Mouse (Mus musculus): ENCODE results near the gene Kiss1r. TPM values are rescaled to one million over a fixed set of nuclear protein-coding genes. Genes with fewer than 3 reads are reported as not detected.
A peak's percentile ranks its signal among the peaks of the same experiment; 100 is the strongest.
"Not testable (repeated sequence)": the region's sequence is repeated elsewhere in the genome, so short reads cannot be mapped to it uniquely, and the experiment has no call there.

Kiss1r gene
- polyA plus RNA-seq, 1 experiment from 2014 or later: 1.0 TPM

DNA sequence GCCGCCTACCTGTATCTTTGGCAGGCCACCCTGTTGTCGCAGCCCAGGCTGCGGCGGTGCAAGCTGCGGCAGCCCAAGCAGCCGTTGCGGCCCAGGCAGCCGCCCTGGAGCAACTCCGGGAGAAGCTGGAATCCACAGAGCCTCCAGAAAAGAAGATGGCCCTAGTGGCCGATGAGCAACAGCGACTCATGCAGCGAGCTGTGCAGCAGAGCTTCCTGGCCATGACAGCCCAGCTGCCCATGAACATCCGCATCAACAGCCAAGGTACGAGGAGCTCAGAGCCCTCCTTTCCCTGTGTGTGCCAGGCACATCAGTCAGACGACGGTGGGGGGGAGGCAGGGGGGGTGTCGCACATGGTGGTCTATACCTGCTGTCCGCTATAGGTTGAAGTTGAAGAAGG is 33.9 kb downstream of the Kiss1r start:
- WGBS: 82% methylated on average over 18 of the region's 18 CpGs
- H3K4me1 ChIP-seq: peaks cover 19% of the 10 kb centered on the region
- no peak overlapping the region for H3K4me2 ChIP-seq
- no peak overlapping the region for H3K9ac ChIP-seq
- no peak for ATAC-seq (ENCODE audit: insufficient number of reproducible peaks, low FRiP score, low TSS enrichment, low read depth)
- peaks cover 50% of the 10 kb centered on the region for H3K36me3 ChIP-seq
- no peak overlapping the region for H3K27ac ChIP-seq
- no peaks in the 10 kb centered on the region for H3K27me3 ChIP-seq
- no peak overlapping the region for H3K4me3 ChIP-seq
- no peaks in the 10 kb centered on the region for H3K9me3 ChIP-seq

DNA sequence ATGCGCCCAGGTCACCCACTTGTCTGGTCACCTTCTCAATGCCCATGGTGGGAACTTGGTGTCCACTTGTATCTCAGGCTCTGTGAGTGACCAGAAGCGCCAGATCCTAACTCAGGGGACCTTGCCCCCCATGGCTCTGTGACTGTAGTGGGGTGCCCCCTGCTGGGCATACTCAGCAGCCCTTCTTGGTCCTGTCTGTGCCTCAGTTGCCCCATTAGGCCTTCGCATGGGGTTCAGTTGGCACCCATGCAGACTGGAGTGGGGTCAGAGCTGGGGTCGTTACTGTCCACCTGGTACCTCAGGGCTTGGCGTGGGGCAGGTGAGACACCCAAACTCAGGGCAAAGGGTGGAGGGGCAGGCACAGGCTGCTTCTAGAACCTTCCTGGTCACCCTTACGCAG is 37.2 kb downstream of the Kiss1r start:
- no peak for ATAC-seq (ENCODE audit: insufficient number of reproducible peaks, low FRiP score, low TSS enrichment, low read depth)
- Histone ChIP-seq H3K4me1 (peaks cover 9% of the 10 kb centered on the region; the same call in 1 of the 2 replicates), H3K36me3 (peaks cover 43% of the 10 kb centered on the region), H3K9me3 (no peaks in the 10 kb centered on the region), H3K27me3 (no peaks in the 10 kb centered on the region), H3K27ac (no peak overlapping the region), H3K4me3 (no peak overlapping the region), H3K4me2 (no peak overlapping the region), H3K9ac (no peak overlapping the region)
- 78% methylated on average over 6 of the region's 6 CpGs for WGBS

DNA sequence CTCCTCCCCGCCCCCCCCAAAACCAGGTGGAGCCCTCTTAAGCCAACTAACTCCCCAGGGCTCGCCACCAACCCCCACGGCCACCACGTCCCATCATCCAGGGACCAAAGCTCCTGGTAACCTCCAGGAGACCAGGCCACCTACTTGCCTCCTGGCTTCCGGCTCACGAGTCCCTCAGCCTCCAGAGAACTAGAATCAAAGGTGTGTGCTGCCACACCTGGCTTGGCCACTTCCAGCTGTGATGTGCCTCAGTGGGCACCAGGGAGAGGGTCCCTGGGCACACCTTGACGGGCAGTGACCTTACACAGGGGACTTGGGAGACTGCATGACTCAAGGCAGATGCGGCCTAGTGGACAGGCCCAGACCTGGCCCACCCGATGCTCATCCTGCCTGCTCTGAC is 38.9 kb downstream of the Kiss1r start:
- Histone ChIP-seq H3K9ac (no peak overlapping the region), H3K4me2 (no peak overlapping the region), H3K9me3 (no peaks in the 10 kb centered on the region), H3K4me3 (no peak overlapping the region), H3K4me1 (peaks cover 13% of the 10 kb centered on the region), H3K27ac (no peak overlapping the region), H3K27me3 (no peaks in the 10 kb centered on the region), H3K36me3 (peaks cover 26% of the 10 kb centered on the region)
- no peak for ATAC-seq (ENCODE audit: insufficient number of reproducible peaks, low FRiP score, low TSS enrichment, low read depth)
- WGBS: 57% methylated on average over 9 of the region's 9 CpGs

DNA sequence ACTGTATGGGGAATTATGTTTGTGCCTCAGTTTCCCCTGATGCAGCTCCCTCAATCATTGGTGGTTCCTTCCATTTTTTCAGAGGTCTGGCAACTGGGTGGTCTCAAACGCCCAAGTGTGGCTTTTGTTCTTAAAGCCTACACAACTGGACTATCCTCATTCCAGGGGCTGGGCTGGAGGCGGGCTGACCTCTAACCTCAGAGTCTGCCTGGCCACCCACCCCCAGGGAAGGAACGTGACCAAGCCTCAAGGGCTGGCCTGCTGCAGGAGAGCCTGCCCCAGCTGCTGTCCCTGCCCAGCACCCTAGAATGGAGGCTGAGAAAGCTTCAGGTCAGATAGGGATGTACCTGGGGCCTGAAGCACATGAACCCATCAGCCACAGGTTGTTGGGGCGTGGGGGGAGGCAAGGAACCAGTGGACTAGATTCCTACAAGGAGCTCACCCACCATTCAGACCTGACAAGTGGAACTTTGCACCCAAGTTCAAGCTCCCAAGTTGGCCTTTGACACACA is 39.9 kb downstream of the Kiss1r start:
- Histone ChIP-seq H3K9ac (0 out of 2 replicates have a peak overlapping the region, but pooled peaks have one; percentile 7), H3K27ac (no peak overlapping the region), H3K4me2 (no peak overlapping the region), H3K36me3 (peaks cover 22% of the 10 kb centered on the region), H3K27me3 (no peaks in the 10 kb centered on the region), H3K4me1 (peaks cover 22% of the 10 kb centered on the region), H3K9me3 (no peaks in the 10 kb centered on the region), H3K4me3 (no peak overlapping the region)
- ATAC-seq (ENCODE audit: insufficient number of reproducible peaks, low FRiP score, low TSS enrichment, low read depth): no peak
- WGBS: 40% methylated on average over 4 of the region's 4 CpGs

DNA sequence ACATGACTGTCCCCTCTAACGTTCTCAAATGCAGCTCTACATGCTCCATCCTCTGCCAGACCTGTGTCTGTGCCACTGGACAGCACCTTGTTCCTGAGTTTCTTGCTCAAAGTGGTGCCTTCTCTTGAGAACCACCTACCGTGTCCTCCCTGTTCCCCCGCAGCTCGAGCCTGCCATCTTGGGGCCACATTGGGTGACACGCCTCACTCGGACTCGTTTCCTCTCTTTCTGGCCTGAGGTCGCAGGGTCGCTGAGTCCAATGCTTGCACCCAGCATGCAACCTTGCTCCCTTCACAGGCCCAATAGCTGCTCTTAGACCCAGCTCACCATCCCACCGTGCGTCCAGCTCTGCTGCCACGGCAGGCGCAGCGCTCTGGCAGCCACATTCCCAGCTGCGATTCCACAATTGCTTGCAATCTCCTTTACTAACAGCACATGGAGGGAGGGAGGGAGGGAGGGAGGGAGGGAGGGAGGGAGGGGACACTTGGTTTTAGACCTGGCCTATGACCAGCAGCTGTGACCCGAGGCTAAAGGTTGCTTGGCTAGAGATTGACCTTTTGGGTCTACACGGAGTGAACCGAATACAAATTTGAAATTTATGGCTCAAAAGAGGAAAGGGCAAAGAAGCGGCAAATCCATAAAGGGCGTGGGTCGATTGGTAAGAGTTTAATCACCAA is 41.5 kb downstream of the Kiss1r start:
- peaks cover 22% of the 10 kb centered on the region for H3K4me1 ChIP-seq
- H3K27me3 ChIP-seq: no peaks in the 10 kb centered on the region
- no peak overlapping the region for H3K4me3 ChIP-seq
- no peak overlapping the region for H3K27ac ChIP-seq
- WGBS: 11% methylated on average over 21 of the region's 21 CpGs
- H3K9me3 ChIP-seq: no peaks in the 10 kb centered on the region
- H3K9ac ChIP-seq: no peak overlapping the region
- H3K4me2 ChIP-seq: peak overlapping the region; percentile 31; the same call in 1 of the 2 replicates
- no peak for ATAC-seq (ENCODE audit: insufficient number of reproducible peaks, low FRiP score, low TSS enrichment, low read depth)
- peaks cover 22% of the 10 kb centered on the region for H3K36me3 ChIP-seq

DNA sequence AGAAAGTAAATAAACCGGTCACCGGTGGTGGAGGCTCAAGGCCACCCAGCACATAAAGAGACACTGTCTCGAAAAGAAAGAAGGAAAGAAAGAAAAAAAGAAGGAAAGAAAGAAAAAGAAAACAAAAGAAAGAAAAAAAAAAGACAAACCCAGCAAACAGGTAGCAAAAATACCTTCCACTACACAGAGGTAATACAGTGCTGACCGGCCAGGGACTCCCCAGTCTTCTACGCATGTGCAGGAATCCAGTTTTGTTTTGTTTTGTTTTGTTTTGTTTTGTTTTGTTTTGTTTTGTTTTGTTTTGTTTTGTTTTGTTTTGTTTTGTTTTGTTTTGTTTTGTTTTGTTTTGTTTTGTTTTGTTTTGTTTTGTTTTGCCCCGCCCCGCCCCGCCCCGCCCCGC is 42.6 kb downstream of the Kiss1r start:
- not testable (repeated sequence) for H3K9me3 ChIP-seq; H3K9ac ChIP-seq; H3K27ac ChIP-seq; H3K27me3 ChIP-seq; ATAC-seq (ENCODE audit: insufficient number of reproducible peaks, low FRiP score, low TSS enrichment, low read depth)
- Histone ChIP-seq H3K36me3 (peaks cover 27% of the 10 kb centered on the region), H3K4me2 (peak overlapping the region; percentile 80), H3K4me3 (peak overlapping the region; percentile 91), H3K4me1 (peaks cover 22% of the 10 kb centered on the region)
- 33% methylated on average over 10 of the region's 10 CpGs for WGBS

DNA sequence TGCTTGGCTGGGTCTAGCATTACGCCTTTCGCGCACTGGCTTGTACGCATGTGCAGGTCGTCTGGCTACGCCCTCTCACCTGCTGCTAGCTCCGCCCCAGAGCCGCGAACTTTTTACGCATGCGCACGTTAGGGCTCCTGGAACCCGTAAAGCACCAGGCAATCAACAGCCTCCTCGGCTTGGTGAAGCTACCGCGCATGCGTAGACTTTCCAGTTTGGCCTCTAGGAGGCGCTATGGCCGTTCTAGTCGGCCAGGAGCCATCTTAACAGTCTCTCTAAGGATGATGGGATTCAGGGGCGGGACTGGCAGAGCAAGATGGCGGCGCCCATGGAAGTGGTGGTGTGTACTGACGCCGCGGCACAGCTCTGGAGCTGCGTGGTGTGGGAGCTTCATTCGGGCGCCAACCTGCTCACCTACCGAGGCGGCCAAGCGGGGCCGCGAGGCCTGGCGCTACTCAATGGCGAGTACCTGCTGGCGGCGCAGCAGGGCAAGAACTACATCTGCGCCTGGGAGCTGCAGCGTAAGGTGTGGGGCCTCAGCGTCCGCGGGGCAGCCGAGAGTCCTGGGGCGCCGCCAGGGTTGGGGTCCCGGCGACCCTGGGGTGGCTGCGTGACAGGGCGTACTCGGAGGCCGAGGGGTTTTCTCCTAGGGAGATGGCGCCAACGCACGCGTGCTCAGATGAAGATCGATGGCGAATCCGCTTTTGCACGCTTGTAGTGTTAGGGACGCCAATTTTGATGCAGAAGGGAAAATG is 43.3 kb downstream of the Kiss1r start, which contains the start of gene Wdr18:
TSS of gene Wdr18 (plus strand) at position 306 of the 755 bp plus-strand sequence.
- peak within 1 kb of the TSS; percentile 80 for H3K4me2 ChIP-seq
- peaks cover 33% of the 10 kb centered on the region for H3K36me3 ChIP-seq
- peak within 1 kb of the TSS; percentile 75 for H3K27ac ChIP-seq
- peak within 1 kb of the TSS; percentile 91 for H3K4me3 ChIP-seq
- H3K4me1 ChIP-seq: peaks cover 22% of the 10 kb centered on the region
- peak within 1 kb of the TSS; percentile 77 for H3K9ac ChIP-seq
- under 1% methylated on average over 61 of the region's 61 CpGs for WGBS
- no peaks in the 10 kb centered on the region for H3K27me3 ChIP-seq
- H3K9me3 ChIP-seq: no peaks in the 10 kb centered on the region
- peak; percentile 94 for ATAC-seq (ENCODE audit: insufficient number of reproducible peaks, low FRiP score, low TSS enrichment, low read depth)

DNA sequence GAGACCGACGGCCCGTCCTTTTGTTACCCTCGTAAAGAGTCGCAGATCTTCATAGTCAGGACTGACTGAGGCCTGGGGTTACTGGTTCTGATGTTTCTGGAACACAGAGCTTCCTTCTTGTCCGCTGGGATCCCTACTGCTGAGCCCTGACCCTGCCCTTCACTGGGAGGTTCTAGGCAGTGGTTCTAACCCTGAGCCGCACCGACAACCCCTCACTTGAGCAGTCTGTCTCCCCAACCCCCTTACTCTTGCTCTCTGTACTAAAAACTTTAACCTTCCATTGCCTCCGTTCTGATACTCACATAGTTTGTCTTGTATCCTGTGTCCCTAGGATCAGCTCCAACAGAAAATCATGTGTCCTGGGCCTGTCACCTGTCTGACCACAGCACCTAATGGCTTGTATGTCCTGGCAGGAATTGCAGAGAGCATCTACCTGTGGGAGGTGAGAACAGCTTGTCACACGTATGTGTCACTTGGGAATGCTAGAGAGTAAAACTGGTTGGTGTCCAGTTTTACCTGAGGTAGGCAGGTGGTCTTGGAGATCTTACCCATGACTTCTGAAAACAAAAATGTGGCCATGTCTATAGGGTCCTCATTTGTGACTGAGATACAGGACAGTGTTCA is 44.0 kb downstream of the Kiss1r start:
- no peak for ATAC-seq (ENCODE audit: insufficient number of reproducible peaks, low FRiP score, low TSS enrichment, low read depth)
- 15% methylated on average over 10 of the region's 10 CpGs for WGBS
- Histone ChIP-seq H3K27ac (no peak overlapping the region), H3K4me1 (peaks cover 21% of the 10 kb centered on the region), H3K36me3 (peaks cover 41% of the 10 kb centered on the region), H3K9ac (peak overlapping the region; percentile 77), H3K27me3 (no peaks in the 10 kb centered on the region), H3K4me2 (peak overlapping the region; percentile 80), H3K9me3 (no peaks in the 10 kb centered on the region), H3K4me3 (peak overlapping the region; percentile 91)

DNA sequence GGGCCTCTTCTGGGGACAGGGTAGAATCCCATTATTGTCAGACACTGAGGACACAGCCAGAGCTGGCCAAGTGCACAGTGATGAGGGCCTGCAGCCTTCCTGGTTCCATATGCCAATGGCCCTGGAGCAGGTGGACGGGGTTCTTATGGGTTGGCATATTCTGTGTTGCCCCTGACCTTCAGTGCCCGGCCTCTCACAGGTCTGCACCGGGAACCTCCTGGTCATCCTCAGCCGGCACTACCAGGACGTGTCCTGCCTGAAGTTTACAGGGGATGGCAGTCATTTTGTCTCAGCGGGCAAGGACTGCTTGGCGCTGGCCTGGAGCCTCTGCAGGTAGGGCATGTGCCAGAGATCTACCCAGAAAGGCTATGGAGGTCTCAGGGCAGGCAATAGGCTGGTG is 48.0 kb downstream of the Kiss1r start:
- H3K9me3 ChIP-seq: no peaks in the 10 kb centered on the region
- H3K27ac ChIP-seq: no peak overlapping the region
- no peak overlapping the region for H3K9ac ChIP-seq
- H3K4me2 ChIP-seq: no peak overlapping the region
- H3K27me3 ChIP-seq: 0 out of 2 replicates have a peak, but pooled peaks cover 7% of the 10 kb centered on the region
- peaks cover 20% of the 10 kb centered on the region for H3K4me1 ChIP-seq
- WGBS: 93% methylated on average over 7 of the region's 7 CpGs
- ATAC-seq (ENCODE audit: insufficient number of reproducible peaks, low FRiP score, low TSS enrichment, low read depth): no peak
- no peak overlapping the region for H3K4me3 ChIP-seq
- peaks cover 66% of the 10 kb centered on the region for H3K36me3 ChIP-seq

DNA sequence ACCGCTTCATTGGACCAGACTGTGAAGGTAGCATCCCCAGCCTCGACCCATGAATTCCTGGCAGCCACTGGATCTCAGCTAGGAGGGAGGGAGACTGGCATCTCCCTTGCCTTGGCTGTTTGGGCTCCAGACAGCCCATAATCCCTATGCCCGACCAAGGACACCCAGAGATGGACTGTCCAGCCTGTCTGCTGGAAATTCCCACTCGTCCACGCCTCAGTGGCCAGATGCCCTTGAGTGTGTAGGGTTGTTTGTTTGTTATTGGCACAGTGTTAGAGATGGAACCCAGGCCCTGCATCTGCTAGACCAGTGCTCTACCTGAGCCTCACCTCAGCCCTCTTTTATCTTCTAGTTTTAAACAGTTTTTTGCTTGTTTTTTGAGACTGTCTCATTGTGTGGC is 48.6 kb downstream of the Kiss1r start:
- Histone ChIP-seq H3K36me3 (peaks cover 66% of the 10 kb centered on the region), H3K27me3 (peaks cover 9% of the 10 kb centered on the region), H3K9me3 (no peaks in the 10 kb centered on the region), H3K4me1 (peaks cover 19% of the 10 kb centered on the region), H3K9ac (no peak overlapping the region), H3K27ac (no peak overlapping the region), H3K4me2 (no peak overlapping the region), H3K4me3 (no peak overlapping the region)
- no peak for ATAC-seq (ENCODE audit: insufficient number of reproducible peaks, low FRiP score, low TSS enrichment, low read depth)
- whole genome bisulfite sequencing: 88% methylated on average over 5 of the region's 5 CpGs

DNA sequence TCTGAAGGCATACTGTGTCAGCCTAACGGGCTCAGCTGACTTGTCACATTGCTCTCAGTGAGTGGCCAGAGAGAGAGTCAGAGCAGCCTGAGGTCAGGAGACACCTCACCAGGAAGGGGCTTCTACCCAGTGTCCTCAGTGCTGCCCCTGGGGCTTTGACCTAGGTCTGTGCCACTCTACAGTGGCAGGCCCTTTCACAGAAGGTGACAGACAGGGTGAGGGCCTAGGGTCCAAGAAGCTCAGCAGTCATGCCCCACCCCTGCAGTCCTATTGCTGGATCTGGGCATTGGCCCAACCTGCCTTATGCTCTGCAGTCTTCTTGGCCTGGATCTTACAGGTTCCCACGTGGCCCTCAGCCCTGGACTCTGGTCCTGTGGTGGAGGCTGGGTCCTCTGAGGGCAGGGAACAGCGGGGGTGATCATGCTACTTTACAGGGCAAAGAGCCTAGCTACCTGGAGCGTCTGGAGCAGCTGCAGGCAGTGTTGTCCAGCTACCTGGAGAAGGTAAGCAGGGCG is 50.2 kb downstream of the Kiss1r start:
- 92% methylated on average over 5 of the region's 5 CpGs for WGBS
- Histone ChIP-seq H3K9ac (no peak overlapping the region), H3K9me3 (no peaks in the 10 kb centered on the region)

More for the DNA sequence above, 50.2 kb downstream of the Kiss1r start:
- no peak for ATAC-seq (ENCODE audit: insufficient number of reproducible peaks, low FRiP score, low TSS enrichment, low read depth)
- H3K27ac ChIP-seq: no peak overlapping the region
- H3K4me2 ChIP-seq: no peak overlapping the region
- H3K27me3 ChIP-seq: peaks cover 25% of the 10 kb centered on the region
- no peak overlapping the region for H3K4me3 ChIP-seq
- H3K36me3 ChIP-seq: peaks cover 60% of the 10 kb centered on the region
- H3K4me1 ChIP-seq: peaks cover 21% of the 10 kb centered on the region

Measured in limb, embryonic 15.5 days (tissue).